Mouse (Mus musculus) adrenal gland (tissue): ENCODE measurements around the gene Slamf7.

Experiments
- intact Hi-C: fragments of 180-260 bp; cut with DNase I; formaldehyde crosslinking; loops from one replicate; pipeline ENCODE4 v1.15.1; 2025
- microRNA-seq, 2 experiments: library from miRNA; unstranded; fragments of <30 nt; microRNA quantifications; one replicate each; pipeline ENCODE4; 2019

The Slamf7 gene

GRCm38 (mm10) chr1:171638686-171639085, 14.1 kb downstream of the Slamf7 start:
- intact Hi-C loops: no loop called here

- intact Hi-C loops: no loop called here
These were observed 15.7 kb downstream of the Slamf7 start for GRCm38 (mm10) chr1:171637101-171637500.

- intact Hi-C loops: no loop called here
These were observed 17.1 kb downstream of the Slamf7 start for GRCm38 (mm10) chr1:171635696-171636095.

DNA sequence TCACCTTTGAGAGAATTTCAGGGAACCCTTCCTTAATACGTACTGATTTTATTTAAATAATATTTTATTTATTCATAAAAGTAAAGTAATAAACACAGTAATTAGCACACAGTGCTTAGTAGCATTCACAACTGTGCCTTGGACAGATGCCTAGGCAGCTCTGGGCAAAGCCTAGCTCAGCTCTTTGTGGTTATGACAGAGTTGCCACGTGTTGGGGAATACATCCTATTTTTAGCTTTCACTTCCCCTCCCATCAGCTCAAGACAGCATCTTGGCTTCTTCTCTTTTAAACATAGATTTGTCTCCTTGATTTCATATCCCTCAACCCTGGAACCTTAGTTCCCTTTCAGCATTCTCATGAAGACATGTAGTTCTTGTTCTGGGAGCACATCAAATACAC, 21.4 kb downstream of the Slamf7 start:
- intact Hi-C loops: no loop called here

DNA sequence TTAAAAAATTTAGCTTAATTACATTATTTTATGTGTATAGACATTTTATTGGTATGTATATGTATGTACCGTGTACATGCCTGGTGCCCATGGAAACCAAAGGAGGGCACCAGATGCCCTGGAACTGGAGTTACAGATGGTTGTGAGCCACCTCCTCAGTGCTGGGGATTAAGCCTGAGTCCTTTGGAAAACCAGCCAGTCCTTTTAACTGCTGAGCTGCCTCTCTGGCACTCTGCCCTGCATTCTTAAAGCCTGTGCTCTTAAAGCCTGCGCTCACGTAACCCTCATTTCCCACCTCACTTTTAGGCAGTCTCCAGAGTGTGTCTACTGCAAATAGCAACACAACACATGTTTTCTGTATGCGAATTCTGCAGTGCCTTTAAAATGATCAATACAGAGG, 21.9 kb downstream of the Slamf7 start:
- intact Hi-C loops: no loop called here

- intact Hi-C loops: no loop called here
These were observed 22.8 kb downstream of the Slamf7 start for GRCm38 (mm10) chr1:171630041-171630440.

DNA sequence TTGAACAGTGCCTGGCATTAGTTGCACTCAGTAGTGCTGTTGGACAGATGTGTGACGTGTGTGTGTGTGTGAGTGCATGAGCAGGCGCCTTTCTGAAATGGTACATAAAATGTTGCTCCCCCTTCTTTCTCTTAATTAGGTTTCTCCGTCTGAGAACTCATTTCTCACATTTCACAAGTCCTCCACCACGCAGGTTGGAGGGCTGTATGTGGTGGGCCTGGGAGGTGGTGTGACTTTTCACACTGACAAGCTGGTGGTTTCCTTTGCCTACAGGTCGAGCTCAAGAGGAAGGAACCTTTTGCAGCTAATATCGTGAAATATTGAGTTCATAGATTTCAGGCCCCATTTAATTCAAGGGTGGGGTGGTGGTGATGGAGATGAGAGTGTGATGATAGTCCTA, 23.7 kb downstream of the Slamf7 start:
- intact Hi-C loops: no loop called here

DNA sequence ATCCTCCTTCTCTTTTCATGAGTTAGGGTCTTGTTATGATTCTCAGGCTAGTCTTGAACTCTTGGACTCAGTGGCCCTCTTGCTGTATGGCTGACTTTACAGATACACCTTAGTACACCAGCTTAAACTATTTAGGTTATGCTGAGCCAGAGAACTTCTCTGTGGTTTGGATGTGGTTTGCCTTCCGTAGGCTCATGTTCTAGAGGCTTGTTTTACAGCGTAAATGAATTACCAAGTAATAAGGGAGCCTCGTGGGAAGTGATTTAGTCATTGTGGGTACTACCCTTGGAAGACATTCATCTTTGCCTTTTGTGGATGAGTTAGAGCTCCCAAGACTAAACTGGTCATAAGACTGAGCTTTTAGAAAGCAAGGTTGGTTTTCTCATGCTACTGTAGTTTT, 25.0 kb downstream of the Slamf7 start:
- intact Hi-C loops: no loop called here

DNA sequence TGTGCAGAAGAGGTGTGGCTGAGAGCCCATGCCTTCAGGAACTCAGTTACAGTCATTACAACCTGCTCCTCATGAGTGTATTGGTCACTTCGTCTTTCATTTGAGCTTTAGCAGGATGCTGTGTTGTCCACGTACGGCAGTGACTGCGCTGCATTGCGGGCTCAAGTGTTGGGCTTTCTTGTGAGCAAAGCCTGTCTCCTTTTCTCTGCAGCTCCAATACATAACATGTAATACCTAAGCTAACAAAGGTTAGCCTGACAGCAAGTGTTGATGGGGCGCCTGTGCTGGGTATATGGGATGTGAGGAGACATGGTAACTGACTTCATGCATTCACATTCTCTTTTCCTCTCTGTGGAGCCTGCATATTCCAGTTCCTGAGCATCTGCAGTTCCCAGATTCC, 32.7 kb downstream of the Slamf7 start:
- intact Hi-C loops: no loop called here

GRCm38 (mm10) chr1:171619645-171620044, 33.2 kb downstream of the Slamf7 start:
- intact Hi-C loops: no loop called here

- intact Hi-C loops: no loop called here
These were observed 33.8 kb downstream of the Slamf7 start for GRCm38 (mm10) chr1:171619001-171619400.

GRCm38 (mm10) chr1:171616881-171617515, 35.8 kb downstream of the Slamf7 start:
- intact Hi-C loops: no loop called here

DNA sequence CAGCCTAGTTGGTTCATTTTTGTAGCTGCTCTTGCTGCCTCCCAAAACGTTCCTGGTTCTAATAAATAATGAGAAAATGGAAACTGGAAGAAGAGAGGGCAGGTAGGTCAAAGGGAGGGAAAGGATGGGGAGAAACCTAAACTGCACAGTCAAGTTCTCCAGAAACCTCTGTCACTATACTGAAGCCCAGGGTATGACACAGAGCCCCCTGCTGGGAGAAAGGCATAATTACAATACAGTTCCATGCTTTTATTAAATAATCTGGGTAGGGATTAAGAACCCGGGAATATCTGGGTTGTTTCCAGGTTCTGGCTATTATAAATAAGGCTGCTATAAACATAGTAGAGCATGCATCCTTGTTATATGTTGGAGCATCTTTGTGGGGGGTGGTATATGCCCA, 38.9 kb downstream of the Slamf7 start:
- intact Hi-C loops: no loop called here

DNA sequence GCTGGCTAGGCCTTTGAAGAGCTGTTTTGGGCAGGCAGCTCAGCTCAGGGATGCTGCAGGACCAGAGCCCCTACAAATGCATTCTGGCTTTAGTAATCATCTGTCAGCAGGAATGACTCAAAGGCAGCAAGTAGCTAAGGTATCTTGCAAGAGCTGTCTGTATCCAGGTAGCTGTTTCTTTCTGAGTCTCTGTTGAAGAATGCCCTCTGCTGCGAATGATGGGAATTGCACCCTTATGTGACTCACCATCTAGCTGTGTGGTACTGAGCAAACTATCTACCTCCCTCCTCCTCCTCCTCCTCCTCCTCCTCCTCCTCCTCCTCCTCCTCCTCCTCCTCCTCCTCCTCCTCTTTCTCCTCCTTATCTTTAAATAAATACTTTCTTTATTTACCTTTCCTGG, 42.1 kb downstream of the Slamf7 start:
- intact Hi-C loops: no loop called here

- intact Hi-C loops: no loop called here
These were observed 42.8 kb downstream of the Slamf7 start for GRCm38 (mm10) chr1:171610026-171610425.

- intact Hi-C loops: no loop called here
These were observed 45.7 kb downstream of the Slamf7 start, which contains the start of gene Ly9 for GRCm38 (mm10) chr1:171607176-171607575. TSS of gene Ly9 (minus strand) at chr1:171607410.

- intact Hi-C loops: no loop called here
These were observed 46.2 kb downstream of the Slamf7 start for GRCm38 (mm10) chr1:171606656-171607055.

GRCm38 (mm10) chr1:171604686-171605085, 48.1 kb downstream of the Slamf7 start:
- intact Hi-C loops: no loop called here

DNA sequence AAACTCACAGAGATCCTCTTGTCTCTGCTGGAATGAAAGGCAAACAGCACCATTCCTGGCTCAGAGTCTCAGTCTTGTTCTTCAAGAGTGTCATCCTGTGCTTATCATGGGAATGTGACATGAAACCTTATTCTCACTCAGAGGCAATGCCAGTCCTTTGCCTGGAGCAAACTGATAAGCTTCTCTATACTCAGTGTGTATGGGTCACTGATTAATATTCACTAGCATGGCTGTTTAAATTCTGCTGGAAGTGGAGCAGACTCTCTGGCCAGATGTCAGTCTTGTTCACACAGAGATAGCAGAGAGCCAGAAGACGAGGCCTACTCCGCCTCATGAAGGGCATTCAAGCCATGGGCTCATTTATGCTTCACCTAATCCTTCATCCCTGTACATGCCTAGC, 68.3 kb downstream of the Slamf7 start:
- intact Hi-C loops: no loop called here

Small RNAs within 50 kb of the gene (microRNA-seq; reads per million reads assigned to microRNA genes)
- 0 reads per million in 2 experiments for gene Mir7683
